Mouse (Mus musculus): ENCODE data around the gene Plac1. TPM values are rescaled to one million over a fixed set of nuclear protein-coding genes. Genes with fewer than 3 reads are reported as not detected.

Gene Plac1
- polyA plus RNA-seq (2014; fragmentation: Illumina TruSeq; extraction: RNeasy Lipid Tissue Mini Kit (QIAGEN cat#74804); ENCODE audit: low read depth, low replicate concordance) = not detected

DNA sequence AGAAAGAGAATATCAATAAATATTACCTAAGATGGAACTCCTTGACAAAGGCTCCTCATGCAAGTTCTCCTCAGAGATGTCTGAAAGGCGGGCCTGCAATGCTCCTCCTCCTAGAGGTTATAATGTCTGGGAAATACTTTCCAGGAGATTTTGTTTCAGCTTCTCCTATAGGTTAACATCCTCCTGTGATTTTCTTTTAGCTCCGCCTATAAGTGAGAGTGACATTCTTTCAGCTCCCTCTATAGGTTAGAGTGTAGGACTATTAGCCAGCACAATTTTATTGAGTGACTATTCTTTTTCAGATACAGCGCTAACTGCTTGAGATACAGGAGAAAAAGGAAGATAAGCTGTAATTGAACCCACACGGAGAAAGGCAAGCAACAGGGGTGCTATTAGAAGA, at the start of gene Plac1:
Gene Plac1, minus strand, starts transcription at position 101 of the 400 bp plus-strand sequence.

GRCm38 (mm10) chrX:53273124-53273523, 33.2 kb upstream of the Plac1 start, which contains the start of gene Fam122c:
TSS of gene Fam122c (plus strand) at chrX:53273424.

GRCm38 (mm10) chrX:53269289-53270062, 29.6 kb upstream of the Plac1 start, which contains the start of gene Fam122b:
TSS of gene Fam122b (minus strand) at chrX:53269805.

Other genes starting within 250 kb of the Plac1 start
- 5.1 TPM for gene Fam122b, start 29.7 kb upstream of the Plac1 start, polyA plus RNA-seq (2014; fragmentation: Illumina TruSeq; extraction: RNeasy Lipid Tissue Mini Kit (QIAGEN cat#74804); ENCODE audit: low read depth, low replicate concordance)
- not detected for gene Fam122c, start 33.3 kb upstream of the Plac1 start, polyA plus RNA-seq (2014; fragmentation: Illumina TruSeq; extraction: RNeasy Lipid Tissue Mini Kit (QIAGEN cat#74804); ENCODE audit: low read depth, low replicate concordance)
- gene Mospd1, start 130.4 kb upstream of the Plac1 start, polyA plus RNA-seq (2014; fragmentation: Illumina TruSeq; extraction: RNeasy Lipid Tissue Mini Kit (QIAGEN cat#74804); ENCODE audit: low read depth, low replicate concordance) = 46.8 TPM
- not detected for gene Etd, start 194.8 kb upstream of the Plac1 start, polyA plus RNA-seq (2014; fragmentation: Illumina TruSeq; extraction: RNeasy Lipid Tissue Mini Kit (QIAGEN cat#74804); ENCODE audit: low read depth, low replicate concordance)